Mouse (Mus musculus) yolk sac, embryonic 10.5 days (tissue): ENCODE results near the gene Matn1.

Experiments used
- DNase-seq: peaks from one replicate; pipeline ENCODE4 v3.0.0-alpha.2; 2017; ENCODE audit warnings: low spot score

The Matn1 gene

DNA sequence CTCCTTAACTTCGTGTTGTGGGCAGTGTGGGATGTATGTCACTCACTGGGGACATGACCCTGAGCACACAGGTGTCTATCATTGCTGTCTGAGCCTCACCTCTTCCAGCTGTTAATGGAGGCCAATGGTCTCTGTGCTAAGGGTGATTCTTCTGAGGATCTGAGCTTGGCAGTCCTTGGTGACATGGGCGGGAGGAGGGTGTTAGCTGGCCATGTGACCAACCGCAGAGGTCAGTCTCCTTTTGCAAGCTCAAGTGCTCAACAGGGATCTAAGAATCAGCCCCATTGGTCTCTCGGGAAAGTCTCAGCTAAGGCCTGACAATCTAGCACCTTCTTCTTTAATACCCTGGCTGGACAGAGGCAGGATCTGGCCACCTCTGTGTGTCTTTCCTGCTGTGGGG is 26.6 kb upstream of the Matn1 start:
- DNase-seq, result no peak

DNA sequence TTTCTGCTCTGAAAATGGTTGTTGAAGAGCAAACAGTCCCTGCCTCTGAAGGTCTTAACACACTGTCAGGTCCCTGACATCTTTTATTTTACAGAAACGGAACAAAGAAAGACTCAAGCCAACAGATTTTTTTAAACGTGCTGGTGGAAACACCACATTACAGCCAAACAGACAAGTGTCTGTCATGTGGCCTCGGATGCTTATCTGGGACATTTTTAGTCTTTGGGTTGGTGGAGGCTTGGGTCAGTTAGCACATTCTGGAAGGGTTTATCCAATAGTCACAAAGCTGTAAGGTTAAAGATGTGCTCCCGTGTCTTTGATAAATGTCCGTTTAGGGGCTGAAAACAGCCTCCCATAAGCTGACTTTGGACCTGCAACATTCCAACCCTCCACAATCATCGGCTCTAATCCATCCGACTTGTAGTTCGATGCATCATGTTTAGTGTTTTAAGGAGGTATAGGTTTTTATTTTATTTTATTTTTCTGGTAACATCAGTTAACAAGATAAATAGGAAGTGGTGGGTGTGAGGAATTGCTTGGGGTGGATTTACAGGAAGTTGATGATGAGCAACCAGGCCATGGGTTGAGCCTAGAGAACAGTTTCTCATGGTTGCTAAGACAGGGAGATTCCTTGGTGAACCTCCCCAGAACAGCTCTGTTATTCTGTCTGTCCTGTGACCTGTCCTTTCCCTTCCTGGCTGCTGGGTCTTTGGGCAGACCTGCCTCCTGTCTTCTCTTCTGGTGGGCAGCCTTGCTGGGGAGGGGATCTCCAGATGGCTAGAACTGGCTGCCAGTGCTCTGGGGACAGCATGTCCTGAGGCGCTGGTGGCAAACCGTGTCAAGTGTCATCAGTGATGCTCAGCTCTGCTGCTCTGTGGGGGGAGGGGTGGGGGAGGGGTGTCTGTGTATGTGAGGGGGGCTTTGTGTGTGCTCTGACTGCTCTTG is 25.1 kb upstream of the Matn1 start:
- DNase-seq, result no peak

DNA sequence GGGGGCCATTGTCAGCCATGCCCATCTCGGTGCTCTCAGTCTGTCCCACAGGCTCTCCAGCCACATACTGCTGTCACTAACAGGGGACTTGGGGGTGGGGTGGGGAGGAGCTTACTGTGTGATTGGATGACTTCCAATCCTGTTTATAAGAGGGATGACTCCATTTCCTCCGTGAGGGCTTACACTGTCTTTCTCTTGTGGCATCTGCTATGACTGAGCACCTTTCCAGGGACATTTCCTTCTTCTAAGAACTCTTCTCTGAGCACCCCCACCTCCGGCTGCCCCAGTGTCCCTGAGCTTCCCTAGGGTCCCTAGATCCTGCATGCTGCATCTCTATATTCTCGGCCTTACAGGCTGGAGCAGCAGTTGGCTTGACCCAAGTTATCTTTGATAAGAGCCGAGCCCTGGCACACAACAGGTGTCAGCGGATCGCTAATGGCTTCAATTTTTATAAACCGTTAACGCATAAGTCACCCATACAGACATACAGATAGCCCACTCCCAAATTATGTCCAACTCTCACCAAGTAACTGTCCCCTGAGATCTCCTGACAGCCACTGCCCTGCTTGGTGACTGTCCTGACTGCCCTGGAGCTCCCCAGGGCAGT is 24.3 kb upstream of the Matn1 start:
- DNase-seq, result no peak

DNA sequence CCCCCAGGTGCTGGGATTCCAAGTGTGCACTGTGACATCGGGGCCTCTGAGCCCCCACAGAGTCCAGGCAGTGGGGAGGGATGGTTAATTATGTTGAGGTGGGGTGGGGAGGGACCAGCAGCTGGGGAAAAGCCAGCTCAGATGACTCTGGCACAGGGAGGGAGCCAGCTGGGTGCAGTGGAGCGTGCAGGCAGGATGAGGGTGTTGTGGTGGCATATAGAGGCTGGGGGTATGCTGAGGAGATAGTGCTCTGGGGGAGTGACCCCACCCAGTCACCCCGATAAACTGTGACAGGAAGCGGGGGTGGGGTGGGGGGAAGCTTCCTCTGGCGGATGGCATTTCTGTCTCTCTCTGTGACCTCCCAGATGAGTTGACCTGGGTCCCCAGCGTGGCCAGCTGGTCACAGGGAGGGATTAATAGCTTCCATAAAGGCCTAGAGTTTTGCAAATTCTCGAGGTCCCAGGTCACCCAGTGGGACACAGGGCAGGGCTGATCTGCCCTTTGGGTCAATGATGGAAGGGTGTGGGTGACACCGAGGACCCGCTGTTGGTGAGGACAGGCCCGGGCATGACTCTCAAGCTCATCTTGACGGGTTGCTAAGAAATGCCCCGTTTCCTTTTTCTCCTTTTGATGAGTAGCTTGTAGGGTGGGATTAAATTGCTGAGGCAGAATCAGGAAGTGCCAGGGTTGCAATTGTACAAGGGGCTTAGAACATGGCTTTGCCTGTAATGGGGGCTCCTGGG is 23.1 kb upstream of the Matn1 start:
- no peak for DNase-seq

DNA sequence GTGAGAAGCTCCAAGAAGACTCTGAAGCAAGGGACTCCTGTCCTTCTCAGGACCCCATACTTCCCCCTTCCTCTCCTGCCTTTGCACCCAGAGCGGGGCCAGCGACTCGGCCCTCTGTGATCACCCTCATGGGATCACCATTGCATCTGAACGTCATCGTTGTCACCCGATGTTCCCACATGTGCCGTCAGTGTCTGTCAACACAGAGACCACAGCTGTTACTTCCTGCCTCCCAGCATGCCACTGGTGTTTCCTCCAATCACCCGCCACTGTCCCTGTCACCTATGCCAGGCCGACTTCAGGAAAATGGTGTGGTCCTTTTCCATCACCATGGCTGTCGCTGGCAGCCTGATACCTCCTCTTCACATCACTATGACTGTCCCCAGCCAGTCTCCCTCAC is 22.2 kb upstream of the Matn1 start:
- DNase-seq, result no peak

DNA sequence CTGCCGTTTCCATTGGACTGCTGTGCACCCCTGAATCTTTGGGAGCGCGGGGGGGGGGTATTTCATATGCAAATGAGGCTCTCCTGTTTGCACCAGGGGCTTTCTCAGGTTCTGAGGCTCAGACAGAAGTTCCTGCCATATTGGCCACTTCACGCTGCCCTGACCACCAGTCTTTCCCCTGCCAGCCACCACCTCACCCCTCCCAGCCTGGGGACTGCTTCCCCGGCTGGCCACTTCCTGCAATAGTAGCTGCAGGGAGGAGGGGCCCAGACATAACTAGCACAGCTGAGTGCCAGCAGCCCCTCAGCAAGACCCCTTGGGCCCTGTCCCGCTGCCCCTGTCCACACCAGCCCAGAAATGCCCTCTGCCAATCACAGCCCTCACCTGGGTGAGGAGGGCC is 17.9 kb upstream of the Matn1 start:
- no peak for DNase-seq

DNA sequence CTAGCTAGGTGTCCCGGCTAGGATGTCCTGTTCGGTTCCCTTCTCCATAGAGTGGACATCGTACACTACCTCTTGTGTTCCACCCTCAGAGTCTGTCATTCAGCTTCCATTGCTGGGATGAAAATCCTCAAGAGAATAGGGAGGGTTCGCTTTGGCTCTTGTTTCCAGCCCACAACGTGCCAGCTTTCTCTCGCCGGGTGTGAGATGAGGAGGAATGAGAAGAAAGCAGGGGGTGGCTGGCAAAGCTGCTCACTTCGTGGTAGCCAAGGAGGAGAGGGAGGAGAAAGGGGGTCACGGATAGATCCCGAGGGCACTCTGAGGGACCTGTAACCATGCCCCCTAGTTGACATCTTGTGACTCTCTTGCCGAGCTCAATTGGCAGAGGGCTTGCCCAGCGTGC is 16.4 kb upstream of the Matn1 start:
- no peak for DNase-seq

DNA sequence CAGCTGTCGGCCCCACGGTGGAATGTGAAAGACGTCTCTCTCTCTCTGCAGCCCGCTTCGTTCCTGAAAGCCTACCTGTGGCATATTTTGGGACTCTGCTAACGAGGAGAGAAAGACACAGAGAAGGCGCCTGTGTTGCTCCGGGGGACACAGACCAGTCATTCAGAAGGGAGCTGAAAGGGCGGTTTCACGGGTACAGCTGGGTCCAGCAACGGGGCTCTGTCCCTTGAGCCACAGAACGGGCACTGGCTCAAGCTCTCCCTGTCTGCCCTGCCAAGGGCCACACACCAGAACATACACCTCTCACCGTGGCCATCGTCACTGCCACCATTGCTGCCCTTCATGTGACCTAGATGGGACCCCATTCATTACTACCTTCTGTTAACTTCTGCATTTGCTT is 1.5 kb upstream of the Matn1 start:
- no peak for DNase-seq

DNA sequence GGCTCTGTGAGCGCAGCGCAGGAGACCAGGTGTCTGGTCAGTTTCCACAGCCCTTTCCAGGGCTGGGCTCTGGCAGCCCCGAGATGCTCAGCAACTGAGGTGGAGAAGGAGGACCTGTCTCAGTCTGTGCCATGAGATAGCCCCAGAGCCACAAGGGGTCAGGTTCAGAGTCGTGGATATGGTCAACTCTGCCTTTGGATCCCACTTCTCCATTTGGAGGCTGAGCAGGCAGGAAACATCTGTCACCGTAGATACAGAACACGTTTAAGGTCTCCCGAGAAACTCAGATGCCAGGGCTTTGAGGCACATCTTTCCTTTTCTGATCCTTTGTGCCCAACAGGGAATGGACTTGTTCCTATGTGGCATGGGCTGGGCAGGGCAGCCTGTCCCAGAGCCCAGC is 594 bp downstream of the Matn1 start:
- no peak for DNase-seq

DNA sequence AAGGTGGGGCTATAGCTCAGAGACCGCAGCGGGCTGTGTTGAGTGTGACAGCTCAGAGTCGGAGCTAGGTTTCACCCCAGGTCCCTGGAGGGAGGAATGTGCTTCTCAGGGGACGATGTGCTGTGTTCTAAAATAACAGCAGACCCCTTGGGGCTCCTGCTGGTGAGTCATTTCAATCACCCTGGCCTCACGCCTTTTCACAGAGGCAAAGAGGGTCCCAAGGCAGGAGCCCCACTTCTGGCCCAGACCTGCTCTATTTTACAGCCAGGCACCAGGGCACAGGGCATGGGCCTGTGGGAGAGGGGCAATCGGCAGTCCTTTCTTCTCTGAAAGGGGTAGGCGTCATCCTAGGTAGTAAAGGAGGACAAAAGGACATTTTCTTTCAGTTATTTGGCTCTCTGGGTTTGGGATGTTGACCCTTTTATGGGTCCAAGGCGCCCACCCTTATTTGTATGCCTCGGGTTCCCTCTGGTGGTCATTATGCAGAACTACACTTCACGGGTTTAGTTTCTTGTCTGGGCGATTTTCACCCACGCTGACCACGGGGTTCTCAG is 3.0 kb downstream of the Matn1 start:
- DNase-seq, result no peak

DNA sequence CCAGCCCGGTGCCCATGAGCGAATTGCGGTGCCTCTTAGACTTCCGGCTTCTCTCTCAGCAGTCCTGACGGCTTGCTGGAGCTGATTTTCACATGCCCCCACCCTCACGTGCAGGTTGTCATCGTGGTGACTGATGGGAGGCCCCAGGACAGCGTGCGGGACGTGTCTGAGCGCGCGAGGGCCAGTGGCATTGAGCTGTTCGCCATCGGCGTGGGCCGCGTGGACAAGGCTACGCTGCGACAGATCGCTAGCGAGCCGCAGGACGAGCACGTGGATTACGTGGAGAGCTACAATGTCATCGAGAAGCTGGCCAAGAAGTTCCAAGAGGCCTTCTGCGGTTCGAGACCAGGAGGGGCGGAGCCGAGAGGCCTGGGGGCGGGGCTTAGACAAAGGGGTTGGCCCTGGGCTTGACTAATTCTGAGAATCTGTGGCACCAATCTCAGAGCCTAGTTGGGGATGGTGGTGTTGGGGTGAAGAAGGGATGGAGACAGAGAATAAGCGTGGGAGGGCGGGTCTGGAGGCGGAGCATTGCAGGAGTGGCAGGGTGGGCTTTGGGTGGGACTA is 5.7 kb downstream of the Matn1 start:
- no peak for DNase-seq

DNA sequence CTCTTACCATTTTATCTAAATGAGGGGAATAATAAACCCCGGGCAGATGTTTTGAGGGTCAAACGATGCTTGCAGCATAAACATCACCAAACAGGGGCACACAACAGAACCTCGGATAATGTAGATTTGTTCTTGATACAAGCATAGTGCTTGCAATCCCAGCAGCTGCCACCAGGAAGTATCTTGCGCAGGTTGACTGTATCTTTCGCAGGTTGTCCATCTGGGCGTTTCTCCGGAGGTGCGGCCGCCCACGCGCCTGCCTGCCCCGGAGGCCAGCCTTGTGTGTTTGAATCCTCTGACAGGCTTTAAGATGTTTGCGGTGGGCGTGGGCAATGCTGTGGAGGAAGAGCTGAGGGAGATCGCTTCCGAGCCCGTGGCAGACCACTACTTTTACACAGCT is 8.3 kb downstream of the Matn1 start:
- no peak for DNase-seq

DNA sequence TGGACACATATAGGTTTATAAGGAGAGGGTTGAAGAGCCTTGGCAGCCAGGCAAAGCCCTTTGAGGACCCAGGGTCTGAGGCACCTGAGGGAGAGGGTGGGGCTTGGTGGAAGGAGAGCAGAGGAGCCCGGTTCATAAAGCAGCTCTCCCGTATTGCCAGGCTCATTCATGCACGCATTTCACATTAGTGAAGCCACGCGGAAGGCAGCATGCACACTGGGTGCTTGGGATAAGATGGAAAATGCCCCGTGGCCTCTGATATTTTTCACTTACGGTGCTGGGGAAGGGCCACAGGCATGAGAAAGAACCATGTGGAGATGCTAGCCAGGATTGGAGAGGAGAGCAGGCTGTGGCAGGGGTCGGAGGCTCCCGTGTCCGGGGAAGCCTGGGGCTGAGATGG is 13.0 kb downstream of the Matn1 start:
- DNase-seq, result no peak

DNA sequence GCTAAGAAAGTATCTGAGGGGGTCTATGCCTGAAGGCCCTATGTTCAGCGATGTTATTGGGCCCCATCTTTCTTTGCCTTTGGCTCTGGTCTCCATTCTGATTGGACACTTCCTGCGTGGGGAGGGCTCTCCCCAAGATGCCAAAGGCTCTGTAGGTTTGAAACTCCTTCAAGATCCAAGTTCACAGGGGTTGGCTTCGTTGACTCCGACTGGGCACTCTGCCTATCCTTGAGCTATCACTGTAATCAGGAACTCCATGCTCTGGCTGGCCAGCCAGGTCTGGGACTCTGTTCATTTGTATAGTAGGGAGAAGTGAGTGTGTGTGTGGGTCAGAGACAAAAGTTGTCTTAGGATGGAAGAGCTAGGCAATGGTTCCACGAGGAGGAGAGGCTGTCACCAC is 14.6 kb downstream of the Matn1 start:
- no peak for DNase-seq

DNA sequence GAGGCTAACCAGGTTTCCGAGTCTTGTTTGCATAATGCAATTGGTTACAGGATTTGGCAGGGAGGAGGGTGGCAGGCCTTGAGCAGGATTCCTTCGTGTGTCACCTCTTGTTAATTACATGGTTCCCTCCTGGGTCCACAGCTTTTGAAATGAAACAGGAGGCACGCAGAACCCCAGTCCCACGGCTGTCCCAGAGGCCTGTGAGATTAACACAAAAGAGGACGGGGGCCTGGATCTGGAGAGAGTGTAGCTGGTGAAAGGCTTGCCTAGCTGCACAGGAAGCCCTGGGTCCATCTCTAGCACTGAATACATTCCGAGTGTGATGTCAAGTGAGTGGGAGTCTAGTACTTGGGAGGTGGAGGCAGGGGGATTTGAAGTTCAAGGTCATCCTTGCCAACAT is 15.5 kb downstream of the Matn1 start:
- no peak for DNase-seq

DNA sequence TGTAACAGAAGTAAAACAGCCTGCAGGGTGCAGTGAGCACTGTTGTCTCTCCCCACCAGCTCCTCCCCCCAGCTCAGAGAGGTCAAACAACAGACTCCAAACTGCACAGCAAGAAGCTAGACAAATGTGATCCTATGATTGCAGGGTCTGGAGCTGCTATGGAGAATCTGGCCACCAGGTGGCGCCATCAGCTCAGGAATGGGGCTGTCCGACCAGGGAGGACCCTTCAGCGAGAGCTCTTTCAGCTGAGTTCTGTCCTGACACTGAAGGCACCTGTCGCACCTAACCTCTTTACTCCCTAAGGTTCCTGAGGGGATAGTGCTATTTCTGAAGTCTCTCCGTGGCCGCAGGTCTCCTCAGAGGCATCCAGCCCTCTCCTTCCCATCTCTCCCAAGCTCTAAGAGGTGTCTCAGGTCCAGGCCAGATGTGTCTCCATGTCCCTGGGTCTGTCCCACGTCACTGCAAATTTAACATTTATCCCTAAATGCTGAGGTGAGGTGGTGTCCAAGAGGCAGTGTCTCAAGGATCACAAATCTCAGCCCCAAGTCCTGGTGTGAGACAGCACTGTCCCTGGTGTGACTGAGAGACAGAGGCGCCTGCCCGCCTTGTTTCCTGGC is 16.0 kb downstream of the Matn1 start:
- DNase-seq, result peak; percentile 47

DNA sequence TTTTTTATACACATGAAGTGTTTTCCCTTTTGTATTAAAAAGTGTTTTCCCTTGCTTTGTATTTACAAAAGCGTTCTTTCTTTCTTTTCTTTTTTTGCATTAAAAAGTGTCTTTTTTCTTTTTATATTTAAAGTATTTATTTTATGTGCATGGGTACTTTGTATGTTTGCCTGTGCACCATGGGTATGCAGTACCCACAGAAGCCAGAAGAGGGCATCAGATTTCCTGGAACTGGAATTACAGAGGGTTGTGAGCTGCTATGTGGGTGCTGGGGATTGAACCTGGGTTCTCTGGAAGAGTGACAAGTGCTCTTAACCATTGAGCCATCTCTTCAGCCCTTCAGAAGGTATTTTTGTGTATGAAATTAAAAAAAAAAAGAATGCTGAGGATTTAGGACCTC is 27.1 kb downstream of the Matn1 start:
- DNase-seq, result no peak

DNA sequence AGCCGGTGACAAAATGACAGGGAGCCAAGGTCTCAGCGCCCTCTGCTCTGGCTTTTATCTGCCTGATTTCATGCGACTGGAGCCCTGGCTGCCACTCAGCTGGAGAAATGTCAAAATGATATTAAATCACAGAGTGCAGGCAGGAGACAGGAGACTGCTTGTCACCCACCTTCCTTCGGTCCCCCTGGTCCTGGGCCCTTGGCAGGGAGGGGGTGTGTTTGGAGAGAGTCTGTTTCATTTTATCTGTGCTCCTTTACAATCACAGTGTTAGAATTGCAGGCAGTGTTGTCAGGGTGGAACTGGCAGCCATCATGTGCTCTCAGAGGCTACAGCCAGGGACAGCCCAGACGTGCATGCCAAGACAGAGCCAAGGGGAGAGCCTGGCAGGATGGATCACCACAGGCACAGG is 28.2 kb downstream of the Matn1 start:
- DNase-seq, result no peak

DNA sequence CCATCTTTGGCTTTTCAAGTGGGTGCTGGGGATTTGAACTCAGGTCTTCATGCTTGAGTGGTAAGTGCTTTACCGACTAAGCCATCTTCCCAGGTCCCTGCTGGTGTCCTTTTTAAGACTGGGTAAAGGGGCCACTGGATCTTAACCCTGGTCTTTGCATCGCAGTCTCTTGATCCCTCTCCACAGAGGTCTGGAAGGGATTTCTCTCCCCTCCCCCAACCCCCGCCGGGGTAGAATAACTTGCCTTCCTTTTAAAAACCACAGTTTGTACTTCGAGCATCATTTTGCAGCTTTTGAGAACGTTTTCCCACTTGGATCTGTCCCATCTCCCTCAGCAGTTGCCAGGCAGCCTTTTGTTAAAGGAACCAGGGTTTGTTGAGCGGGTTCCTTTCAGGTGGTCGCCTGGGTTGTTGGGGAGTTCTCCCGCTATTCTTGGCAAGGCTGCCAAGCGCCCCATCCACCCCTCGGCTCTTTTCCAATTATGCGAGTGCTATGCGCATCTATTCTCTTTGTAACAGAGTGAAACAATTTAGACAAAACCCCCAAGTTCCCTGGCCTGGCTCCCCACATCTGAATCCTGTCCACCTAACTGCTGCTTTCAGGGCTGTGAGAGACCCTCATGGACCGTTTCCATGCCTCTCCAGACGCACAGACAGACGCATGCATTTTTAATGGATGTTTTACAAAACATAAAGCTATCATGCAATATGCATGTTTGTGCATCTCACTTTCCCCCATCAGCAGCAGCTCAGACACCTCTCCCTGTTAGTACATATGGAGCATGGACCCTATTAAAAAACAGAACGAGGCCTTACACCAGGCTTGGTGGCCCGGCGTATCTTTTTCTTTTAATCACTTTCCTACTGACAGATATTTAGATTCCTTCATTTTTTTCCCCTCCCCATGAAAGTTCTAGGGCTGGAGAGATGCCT is 29.4 kb downstream of the Matn1 start:
- no peak for DNase-seq

DNA sequence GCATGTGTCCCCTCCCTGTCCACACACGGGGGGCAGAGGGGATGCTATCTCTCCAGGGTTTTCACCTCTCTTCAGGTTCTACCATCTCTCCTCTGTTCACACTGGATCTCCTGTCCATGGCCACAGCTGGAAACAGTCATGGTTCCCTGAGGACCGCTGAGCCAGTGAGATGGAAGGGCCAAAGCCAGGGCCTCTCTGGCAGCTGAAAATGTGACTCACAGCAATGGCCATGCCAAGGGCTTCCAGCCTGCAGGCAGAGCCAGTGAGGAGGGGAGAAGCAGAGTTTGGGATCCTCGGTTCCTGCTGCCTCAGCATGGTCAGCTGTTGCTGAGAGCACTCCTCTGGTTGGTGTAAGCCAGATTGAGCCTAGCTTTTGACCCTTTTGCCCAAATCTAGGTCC is 34.8 kb downstream of the Matn1 start:
- DNase-seq, result no peak
